Mouse (Mus musculus) activated CD4-positive, CD25-positive, alpha-beta regulatory T cell, adult 9 weeks (primary cell): ENCODE results near the gene Srsf3. TPM values are rescaled to one million over a fixed set of nuclear protein-coding genes. Genes with fewer than 3 reads are reported as not detected.

ENCODE experiments used
- polyA plus RNA-seq: library from polyadenylated mRNA; unstranded; fragments of 100-300 nt; shearing (Covaris generic); gene quantifications from one replicate; pipeline ENCODE4 v1.2.1, GENCODE M21; 2017

Gene Srsf3
- polyA plus RNA-seq, result 545 TPM

GRCm38 (mm10) chr17:29032274-29033069 lies at the start of gene Srsf3:
Srsf3 (plus strand) TSS chr17:29032628.

DNA sequence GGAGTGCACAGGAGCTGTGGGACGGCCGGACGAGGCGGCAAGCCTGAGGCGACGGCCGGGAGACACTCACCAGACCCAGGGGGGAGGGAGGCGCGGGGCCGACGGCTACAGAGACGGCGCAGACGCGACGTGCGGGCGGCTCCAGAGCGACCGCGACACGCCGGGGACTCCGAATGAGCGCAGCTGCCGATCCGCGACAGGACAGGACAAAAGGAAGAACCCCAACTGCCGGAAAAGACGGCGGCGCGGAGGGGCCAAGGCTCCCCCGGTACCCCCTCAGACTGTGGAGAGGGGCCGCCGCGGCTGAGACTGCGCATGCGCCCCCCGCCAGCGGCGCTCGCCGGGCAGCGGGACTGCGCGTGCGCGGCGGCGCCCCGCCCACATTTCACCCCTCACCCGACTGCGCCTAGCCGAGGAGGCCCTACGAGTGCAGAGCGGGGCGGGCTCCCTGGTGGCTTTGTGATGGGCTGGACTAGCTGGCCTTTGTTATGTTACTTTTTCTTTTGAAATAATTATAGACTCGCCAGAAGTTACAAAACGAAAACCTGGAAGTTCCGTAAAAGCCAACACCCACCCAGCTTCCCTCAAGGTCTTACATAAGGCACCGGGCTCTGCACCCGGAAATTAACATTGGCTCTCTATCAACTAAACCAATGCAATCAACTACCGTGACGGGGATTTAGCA lies 24.6 kb upstream of the Srsf3 start, which contains the start of gene Stk38:
TSS of gene Stk38 (minus strand) at position 355 of the 685 bp plus-strand sequence.

DNA sequence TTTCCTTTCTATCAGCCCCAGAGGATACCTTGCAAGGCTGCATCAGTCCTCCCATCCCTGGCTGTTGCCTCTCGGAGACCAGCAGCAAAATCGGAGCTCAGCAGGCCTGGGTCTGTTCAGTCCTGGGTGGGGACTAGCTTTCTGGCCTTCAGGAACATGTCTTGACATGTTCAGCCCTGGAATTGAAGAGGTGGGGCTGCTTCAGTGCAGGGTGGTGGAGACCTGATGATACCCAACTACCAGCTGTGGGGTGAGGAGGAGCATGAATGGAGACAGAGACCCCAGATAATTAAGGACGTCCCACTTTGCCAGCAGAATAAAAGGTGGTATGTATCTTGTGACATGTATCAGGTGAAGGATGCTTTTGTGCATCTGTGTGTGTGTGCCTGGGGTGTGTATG lies 58.3 kb downstream of the Srsf3 start, which contains the start of gene Cdkn1a:
TSS of gene Cdkn1a (plus strand) at position 201 of the 400 bp plus-strand sequence.

Other genes starting within 250 kb of the Srsf3 start
- 2.5 TPM for gene Brpf3, start 231.5 kb upstream of the Srsf3 start, polyA plus RNA-seq
- not detected for gene Pnpla1, start 174.2 kb upstream of the Srsf3 start, polyA plus RNA-seq
- 3.1 TPM for gene 4930539E08Rik, start 117.3 kb upstream of the Srsf3 start, polyA plus RNA-seq
- gene Pxt1, start 88.8 kb upstream of the Srsf3 start, polyA plus RNA-seq, result not detected
- 92.2 TPM for gene Kctd20, start 80.7 kb upstream of the Srsf3 start, polyA plus RNA-seq
- gene Stk38, start 24.6 kb upstream of the Srsf3 start, polyA plus RNA-seq, result 252 TPM
- 5.0 TPM for gene Cdkn1a, start 58.3 kb downstream of the Srsf3 start, polyA plus RNA-seq
- gene Rab44, start 81.5 kb downstream of the Srsf3 start, polyA plus RNA-seq, result not detected
- 1.7 TPM for gene Cpne5, start 205.5 kb downstream of the Srsf3 start, polyA plus RNA-seq
- 102 TPM for gene Ppil1, start 231.6 kb downstream of the Srsf3 start, polyA plus RNA-seq
- gene BC004004, start 236.2 kb downstream of the Srsf3 start, polyA plus RNA-seq, result 141 TPM